Mouse (Mus musculus) megakaryocyte, embryonic 14.5 days (primary cell): ENCODE data around the gene Smox. TPM values are rescaled to one million over a fixed set of nuclear protein-coding genes. Genes with fewer than 3 reads are reported as not detected.

Experiments
- H3K27me3 ChIP-seq: replicated peaks from 2 replicates; pipeline ENCODE3; 2012; ENCODE audit warnings: inconsistent platforms
- H3K36me3 ChIP-seq: replicated peaks from 2 replicates; pipeline ENCODE3; 2012; ENCODE audit warnings: low read length, inconsistent platforms, mixed read lengths
- H3K4me1 ChIP-seq: 2 replicates; pipeline ENCODE4 v1.6.1; 2012; ENCODE audit warnings: inconsistent platforms
- H3K4me3 ChIP-seq: replicated peaks from 2 replicates; pipeline ENCODE3; 2012; ENCODE audit warnings: moderate library complexity, mild to moderate bottlenecking, inconsistent platforms
- H3K9me3 ChIP-seq: 2 replicates; pipeline ENCODE4 v1.6.1; 2012; ENCODE audit warnings: inconsistent platforms
- FLI1 ChIP-seq: IDR thresholded peaks from 2 replicates; pipeline ENCODE4 v1.6.1; 2012; ENCODE audit warnings: low read length, inconsistent platforms, mixed read lengths
- GATA1 ChIP-seq: IDR thresholded peaks from 3 replicates; pipeline ENCODE4 v1.6.1; 2012; ENCODE audit warnings: mixed read lengths, low read length, inconsistent platforms, borderline replicate concordance
- polyA plus RNA-seq: library from polyadenylated mRNA; stranded (reverse); fragments of >175 nt; gene quantifications from 2 replicates; pipeline ENCODE4 v1.2.3, GENCODE M21; 2012; ENCODE audit warnings: low replicate concordance; ENCODE audit not compliant: insufficient read depth

Smox gene
- polyA plus RNA-seq, 1 experiment = 504 TPM

- Histone ChIP-seq H3K36me3 (peaks cover 86% of the 10 kb centered on the region), H3K4me1 (peaks cover 100% of the 10 kb centered on the region), H3K4me3 (peak overlapping the region; percentile 57), H3K27me3 (no peaks in the 10 kb centered on the region), H3K9me3 (no peaks in the 10 kb centered on the region)
- TF ChIP-seq GATA1 (no peak), FLI1 (no peak)
Observed at GRCm38 (mm10) chr2:131506358-131506757, 15.1 kb downstream of the Smox start.

- H3K4me3 ChIP-seq = peak overlapping the region; percentile 81
- H3K36me3 ChIP-seq = peaks cover 84% of the 10 kb centered on the region
- peaks cover 100% of the 10 kb centered on the region for H3K4me1 ChIP-seq
Observed at GRCm38 (mm10) chr2:131508501-131508900, 17.2 kb downstream of the Smox start.

GRCm38 (mm10) chr2:131509671-131510313, 18.5 kb downstream of the Smox start:
- H3K4me1 ChIP-seq = peaks cover 100% of the 10 kb centered on the region
- H3K9me3 ChIP-seq = no peaks in the 10 kb centered on the region
- 0 out of 2 replicates have a peak, but pooled peaks have one; percentile 64 for TF ChIP-seq FLI1
- no peak for TF ChIP-seq GATA1
- H3K4me3 ChIP-seq = peak overlapping the region; percentile 91
- H3K36me3 ChIP-seq = peaks cover 84% of the 10 kb centered on the region
- no peaks in the 10 kb centered on the region for H3K27me3 ChIP-seq

More at GRCm38 (mm10) chr2:131508501-131508900, 17.2 kb downstream of the Smox start:
- Histone ChIP-seq H3K27me3 (no peaks in the 10 kb centered on the region), H3K9me3 (no peaks in the 10 kb centered on the region)
- TF ChIP-seq GATA1 (no peak), FLI1 (no peak)

- Histone ChIP-seq H3K4me3 (peak overlapping the region; percentile 91), H3K9me3 (no peaks in the 10 kb centered on the region), H3K36me3 (peaks cover 84% of the 10 kb centered on the region), H3K27me3 (no peaks in the 10 kb centered on the region), H3K4me1 (peaks cover 100% of the 10 kb centered on the region)
- no peak for TF ChIP-seq GATA1
- TF ChIP-seq FLI1 = no peak
Observed at GRCm38 (mm10) chr2:131510531-131510930, 19.2 kb downstream of the Smox start.

GRCm38 (mm10) chr2:131513477-131513876, 22.2 kb downstream of the Smox start:
- H3K4me1 ChIP-seq = peaks cover 100% of the 10 kb centered on the region
- peak overlapping the region; percentile 88 for H3K4me3 ChIP-seq
- H3K27me3 ChIP-seq = no peaks in the 10 kb centered on the region
- no peaks in the 10 kb centered on the region for H3K9me3 ChIP-seq
- no peak for TF ChIP-seq GATA1
- TF ChIP-seq FLI1 = no peak
- peaks cover 86% of the 10 kb centered on the region for H3K36me3 ChIP-seq

- Histone ChIP-seq H3K36me3 (peaks cover 91% of the 10 kb centered on the region), H3K4me3 (peak overlapping the region; percentile 88), H3K4me1 (peaks cover 100% of the 10 kb centered on the region), H3K27me3 (no peaks in the 10 kb centered on the region), H3K9me3 (no peaks in the 10 kb centered on the region)
- peak; percentile 74; the same call in 2 of the 3 replicates for TF ChIP-seq GATA1
- no peak for TF ChIP-seq FLI1
Observed at GRCm38 (mm10) chr2:131514055-131514621, 22.8 kb downstream of the Smox start.

- H3K4me1 ChIP-seq = peaks cover 98% of the 10 kb centered on the region
- no peak overlapping the region for H3K4me3 ChIP-seq
- H3K27me3 ChIP-seq = no peaks in the 10 kb centered on the region
- no peaks in the 10 kb centered on the region for H3K9me3 ChIP-seq
- peaks cover 98% of the 10 kb centered on the region for H3K36me3 ChIP-seq
- TF ChIP-seq GATA1 (no peak), FLI1 (no peak)
Observed at GRCm38 (mm10) chr2:131517550-131517949, 26.3 kb downstream of the Smox start.

- peaks cover 100% of the 10 kb centered on the region for H3K36me3 ChIP-seq
- no peak for TF ChIP-seq FLI1
- no peak; the same call in 2 of the 3 replicates for TF ChIP-seq GATA1
- H3K4me1 ChIP-seq = peaks cover 96% of the 10 kb centered on the region
- H3K9me3 ChIP-seq = no peaks in the 10 kb centered on the region
- no peaks in the 10 kb centered on the region for H3K27me3 ChIP-seq
- peak overlapping the region; percentile 83 for H3K4me3 ChIP-seq
Observed at GRCm38 (mm10) chr2:131518790-131519189, 27.5 kb downstream of the Smox start.

- Histone ChIP-seq H3K27me3 (no peaks in the 10 kb centered on the region), H3K4me3 (peak overlapping the region; percentile 25), H3K36me3 (peaks cover 100% of the 10 kb centered on the region), H3K4me1 (peaks cover 95% of the 10 kb centered on the region), H3K9me3 (no peaks in the 10 kb centered on the region)
- TF ChIP-seq GATA1 = no peak
- TF ChIP-seq FLI1 = no peak
Observed at GRCm38 (mm10) chr2:131520743-131521142, 29.4 kb downstream of the Smox start.

- Histone ChIP-seq H3K36me3 (peaks cover 77% of the 10 kb centered on the region), H3K27me3 (no peaks in the 10 kb centered on the region), H3K4me3 (no peak overlapping the region), H3K4me1 (peaks cover 90% of the 10 kb centered on the region), H3K9me3 (no peaks in the 10 kb centered on the region)
- TF ChIP-seq FLI1 (no peak), GATA1 (no peak)
Observed at GRCm38 (mm10) chr2:131527061-131527460, 35.8 kb downstream of the Smox start.

GRCm38 (mm10) chr2:131529898-131530622, 38.8 kb downstream of the Smox start:
- no peaks in the 10 kb centered on the region for H3K9me3 ChIP-seq
- TF ChIP-seq FLI1 (no peak), GATA1 (no peak)
- H3K4me3 ChIP-seq = no peak overlapping the region
- peaks cover 67% of the 10 kb centered on the region for H3K4me1 ChIP-seq
- H3K36me3 ChIP-seq = peaks cover 47% of the 10 kb centered on the region
- H3K27me3 ChIP-seq = peaks cover 8% of the 10 kb centered on the region
